Mouse (Mus musculus): ENCODE results near the gene Ggt6. TPM values are rescaled to one million over a fixed set of nuclear protein-coding genes. Genes with fewer than 3 reads are reported as not detected.

The Ggt6 gene
- polyA plus RNA-seq, 1 experiment from 2014 or later: 0.94 TPM

GRCm38 (mm10) chr11:72402017-72402416, 33.3 kb upstream of the Ggt6 start:
- TF ChIP-seq CTCF (IDR thresholded peaks at IDR 0.05): no peak
- TF ChIP-seq EP300 (IDR thresholded peaks at IDR 0.05): no peak
- Histone ChIP-seq H3K36me3 (ENCODE audit: insufficient read depth, low read length) (peaks cover 4% of the 10 kb centered on the region), H3K9me3 (ENCODE audit: low read length) (no peaks in the 10 kb centered on the region), H3K4me2 (replicated peaks; ENCODE audit: low read depth, low read length) (no peak overlapping the region), H3K27me3 (replicated peaks; ENCODE audit: insufficient read depth, low read length) (no peaks in the 10 kb centered on the region), H3K27ac (ENCODE audit: low read length) (peak overlapping the region; percentile 23; the same call in 1 of the 2 replicates), H3K9ac (replicated peaks; ENCODE audit: low read depth) (no peak overlapping the region), H3K4me1 (ENCODE audit: insufficient read depth, low read depth, low read length) (peaks cover 17% of the 10 kb centered on the region; the same call in 1 of the 2 replicates), H3K4me3 (ENCODE audit: low read depth, low read length) (no peak overlapping the region)
- DNase-seq (ENCODE audit: low spot score): no peak
- WGBS: 58% methylated on average over 5 of the region's 5 CpGs
- ATAC-seq: no peak

- Histone ChIP-seq H3K4me3 (ENCODE audit: low read depth, low read length) (no peak overlapping the region), H3K27ac (ENCODE audit: low read length) (no peak overlapping the region), H3K4me1 (ENCODE audit: insufficient read depth, low read depth, low read length) (peaks cover 23% of the 10 kb centered on the region; the same call in 1 of the 2 replicates), H3K4me2 (replicated peaks; ENCODE audit: low read depth, low read length) (no peak overlapping the region), H3K9me3 (ENCODE audit: low read length) (no peaks in the 10 kb centered on the region), H3K9ac (replicated peaks; ENCODE audit: low read depth) (no peak overlapping the region), H3K27me3 (replicated peaks; ENCODE audit: insufficient read depth, low read length) (no peaks in the 10 kb centered on the region), H3K36me3 (ENCODE audit: insufficient read depth, low read length) (peaks cover 4% of the 10 kb centered on the region)
- 77% methylated on average over 11 of the region's 12 CpGs for WGBS
- DNase-seq (ENCODE audit: low spot score) (no peak), ATAC-seq (no peak)
- TF ChIP-seq EP300 (IDR thresholded peaks at IDR 0.05): no peak
- no peak for TF ChIP-seq CTCF (IDR thresholded peaks at IDR 0.05)
These were observed 32.4 kb upstream of the Ggt6 start for GRCm38 (mm10) chr11:72402969-72403368.

GRCm38 (mm10) chr11:72405532-72405931, 29.8 kb upstream of the Ggt6 start:
- ATAC-seq (no peak), DNase-seq (ENCODE audit: low spot score) (no peak)
- Histone ChIP-seq H3K4me3 (ENCODE audit: low read depth, low read length) (no peak overlapping the region), H3K9me3 (ENCODE audit: low read length) (no peaks in the 10 kb centered on the region), H3K4me2 (replicated peaks; ENCODE audit: low read depth, low read length) (no peak overlapping the region), H3K36me3 (ENCODE audit: insufficient read depth, low read length) (no peaks in the 10 kb centered on the region; the same call in 1 of the 2 replicates), H3K4me1 (ENCODE audit: insufficient read depth, low read depth, low read length) (peaks cover 21% of the 10 kb centered on the region; the same call in 1 of the 2 replicates), H3K27ac (ENCODE audit: low read length) (peak overlapping the region; percentile 51; the same call in 1 of the 2 replicates), H3K27me3 (replicated peaks; ENCODE audit: insufficient read depth, low read length) (no peaks in the 10 kb centered on the region), H3K9ac (replicated peaks; ENCODE audit: low read depth) (no peak overlapping the region)
- no peak for TF ChIP-seq CTCF (IDR thresholded peaks at IDR 0.05)
- no peak for TF ChIP-seq EP300 (IDR thresholded peaks at IDR 0.05)
- WGBS: 45% methylated on average over 4 of the region's 4 CpGs

GRCm38 (mm10) chr11:72406079-72406675, 29.1 kb upstream of the Ggt6 start:
- WGBS: 41% methylated on average over 7 of the region's 8 CpGs
- Histone ChIP-seq H3K4me1 (ENCODE audit: insufficient read depth, low read depth, low read length) (peaks cover 21% of the 10 kb centered on the region; the same call in 1 of the 2 replicates), H3K4me2 (replicated peaks; ENCODE audit: low read depth, low read length) (peak overlapping the region; percentile 91), H3K9ac (replicated peaks; ENCODE audit: low read depth) (no peak overlapping the region), H3K9me3 (ENCODE audit: low read length) (no peaks in the 10 kb centered on the region), H3K36me3 (ENCODE audit: insufficient read depth, low read length) (no peaks in the 10 kb centered on the region; the same call in 1 of the 2 replicates), H3K27me3 (replicated peaks; ENCODE audit: insufficient read depth, low read length) (no peaks in the 10 kb centered on the region), H3K4me3 (ENCODE audit: low read depth, low read length) (no peak overlapping the region), H3K27ac (ENCODE audit: low read length) (peak overlapping the region; percentile 81; the same call in 1 of the 2 replicates)
- no peak for TF ChIP-seq CTCF (IDR thresholded peaks at IDR 0.05)
- no peak for TF ChIP-seq EP300 (IDR thresholded peaks at IDR 0.05)
- ATAC-seq: peak; percentile 36
- peak; percentile 71 for DNase-seq (ENCODE audit: low spot score)

- ATAC-seq (no peak), DNase-seq (ENCODE audit: low spot score) (no peak)
- 27% methylated on average over 3 of the region's 3 CpGs for WGBS
- H3K4me2 ChIP-seq (replicated peaks; ENCODE audit: low read depth, low read length): peak overlapping the region; percentile 91
- H3K36me3 ChIP-seq (ENCODE audit: insufficient read depth, low read length): no peaks in the 10 kb centered on the region
- H3K4me3 ChIP-seq (ENCODE audit: low read depth, low read length): peak overlapping the region; percentile 12; the same call in 1 of the 2 replicates
- no peak for TF ChIP-seq EP300 (IDR thresholded peaks at IDR 0.05)
- TF ChIP-seq CTCF (IDR thresholded peaks at IDR 0.05): no peak
- peak overlapping the region; percentile 81 for H3K27ac ChIP-seq (ENCODE audit: low read length)
- peaks cover 21% of the 10 kb centered on the region; the same call in 1 of the 2 replicates for H3K4me1 ChIP-seq (ENCODE audit: insufficient read depth, low read depth, low read length)
- no peaks in the 10 kb centered on the region for H3K27me3 ChIP-seq (replicated peaks; ENCODE audit: insufficient read depth, low read length)
- H3K9ac ChIP-seq (replicated peaks; ENCODE audit: low read depth): no peak overlapping the region
- H3K9me3 ChIP-seq (ENCODE audit: low read length): no peaks in the 10 kb centered on the region
These were observed 28.2 kb upstream of the Ggt6 start for GRCm38 (mm10) chr11:72407081-72407480.

GRCm38 (mm10) chr11:72407574-72407973, 27.8 kb upstream of the Ggt6 start:
- no peaks in the 10 kb centered on the region for H3K36me3 ChIP-seq (ENCODE audit: insufficient read depth, low read length)
- TF ChIP-seq CTCF (IDR thresholded peaks at IDR 0.05): no peak
- TF ChIP-seq EP300 (IDR thresholded peaks at IDR 0.05): no peak
- H3K9ac ChIP-seq (replicated peaks; ENCODE audit: low read depth): no peak overlapping the region
- no peak for DNase-seq (ENCODE audit: low spot score)
- no peaks in the 10 kb centered on the region for H3K27me3 ChIP-seq (replicated peaks; ENCODE audit: insufficient read depth, low read length)
- no peak for ATAC-seq
- 11% methylated on average over 7 of the region's 7 CpGs for WGBS
- H3K4me1 ChIP-seq (ENCODE audit: insufficient read depth, low read depth, low read length): peaks cover 21% of the 10 kb centered on the region; the same call in 1 of the 2 replicates
- H3K4me3 ChIP-seq (ENCODE audit: low read depth, low read length): peak overlapping the region; percentile 65; the same call in 1 of the 2 replicates
- H3K4me2 ChIP-seq (replicated peaks; ENCODE audit: low read depth, low read length): peak overlapping the region; percentile 91
- H3K27ac ChIP-seq (ENCODE audit: low read length): peak overlapping the region; percentile 81; the same call in 1 of the 2 replicates
- H3K9me3 ChIP-seq (ENCODE audit: low read length): no peaks in the 10 kb centered on the region
